Mouse (Mus musculus): ENCODE data around the gene Baiap2l2.

The Baiap2l2 gene

GRCm38 (mm10) chr15:79285399-79285798, at the start of gene Baiap2l2:
TSS of gene Baiap2l2 (minus strand) at chr15:79285537.
- no peak for DNase-seq (ENCODE audit: low spot score)

GRCm38 (mm10) chr15:79333409-79333808, 48.1 kb upstream of the Baiap2l2 start:
- peak; percentile 77 for DNase-seq (ENCODE audit: low spot score)

GRCm38 (mm10) chr15:79330521-79330920, 45.2 kb upstream of the Baiap2l2 start:
- no peak for DNase-seq (ENCODE audit: low spot score)

DNA sequence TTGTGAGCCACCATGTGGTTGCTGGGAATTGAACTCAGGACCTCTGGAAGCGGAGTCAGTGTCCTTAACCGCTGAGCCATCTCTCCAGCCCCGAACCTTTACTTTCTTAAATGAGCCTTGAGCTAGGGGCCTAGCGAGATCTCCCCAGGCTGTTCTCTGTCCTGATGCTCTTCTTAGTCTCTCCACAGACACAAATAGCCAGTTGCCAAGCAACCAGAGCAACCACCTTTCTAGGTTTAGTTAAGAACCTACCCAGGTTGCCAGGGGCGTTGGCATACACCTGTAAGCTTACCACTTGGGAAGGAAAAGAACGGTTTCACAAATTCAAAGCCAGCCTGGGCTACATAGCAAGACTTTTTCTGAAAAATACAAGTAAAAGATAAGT, 44.6 kb upstream of the Baiap2l2 start:
- DNase-seq (ENCODE audit: low spot score): peak; percentile 37

- no peak for DNase-seq (ENCODE audit: low spot score)
Measured at GRCm38 (mm10) chr15:79329346-79329978, 44.1 kb upstream of the Baiap2l2 start.

GRCm38 (mm10) chr15:79328939-79329275, 43.6 kb upstream of the Baiap2l2 start:
- peak; percentile 46 for DNase-seq (ENCODE audit: low spot score)

GRCm38 (mm10) chr15:79328058-79328938, 43.0 kb upstream of the Baiap2l2 start, which contains the start of gene Pla2g6:
TSS of gene Pla2g6 (minus strand) at chr15:79328390.
- peak; percentile 100 for DNase-seq (ENCODE audit: low spot score)

- peak; percentile 86 for DNase-seq (ENCODE audit: low spot score)
Measured at GRCm38 (mm10) chr15:79326971-79327961, 41.9 kb upstream of the Baiap2l2 start.

DNA sequence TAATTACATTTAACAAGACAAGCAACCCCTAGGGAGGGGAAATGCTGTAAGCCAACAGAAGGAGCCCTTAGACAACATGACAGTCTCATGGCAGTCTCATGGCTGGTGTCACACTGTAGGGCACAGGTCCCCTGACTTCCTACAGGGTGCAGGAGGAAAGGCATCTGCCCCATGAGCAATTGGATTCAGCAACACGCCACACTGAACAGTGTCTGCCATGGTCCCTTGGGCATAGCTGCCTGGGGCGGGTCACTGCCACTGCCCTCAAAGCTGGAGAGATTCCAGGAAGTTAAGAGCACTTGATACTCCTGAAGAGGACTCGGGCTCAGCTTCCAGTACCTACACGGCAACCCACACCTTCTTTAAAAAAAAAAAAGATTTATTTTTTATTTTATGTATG, 40.9 kb upstream of the Baiap2l2 start:
- peak; percentile 70 for DNase-seq (ENCODE audit: low spot score)

- no peak for DNase-seq (ENCODE audit: low spot score)
Measured at GRCm38 (mm10) chr15:79325742-79326141, 40.4 kb upstream of the Baiap2l2 start.

GRCm38 (mm10) chr15:79324373-79324772, 39.0 kb upstream of the Baiap2l2 start:
- no peak for DNase-seq (ENCODE audit: low spot score)

GRCm38 (mm10) chr15:79323791-79324155, 38.4 kb upstream of the Baiap2l2 start:
- no peak for DNase-seq (ENCODE audit: low spot score)

DNA sequence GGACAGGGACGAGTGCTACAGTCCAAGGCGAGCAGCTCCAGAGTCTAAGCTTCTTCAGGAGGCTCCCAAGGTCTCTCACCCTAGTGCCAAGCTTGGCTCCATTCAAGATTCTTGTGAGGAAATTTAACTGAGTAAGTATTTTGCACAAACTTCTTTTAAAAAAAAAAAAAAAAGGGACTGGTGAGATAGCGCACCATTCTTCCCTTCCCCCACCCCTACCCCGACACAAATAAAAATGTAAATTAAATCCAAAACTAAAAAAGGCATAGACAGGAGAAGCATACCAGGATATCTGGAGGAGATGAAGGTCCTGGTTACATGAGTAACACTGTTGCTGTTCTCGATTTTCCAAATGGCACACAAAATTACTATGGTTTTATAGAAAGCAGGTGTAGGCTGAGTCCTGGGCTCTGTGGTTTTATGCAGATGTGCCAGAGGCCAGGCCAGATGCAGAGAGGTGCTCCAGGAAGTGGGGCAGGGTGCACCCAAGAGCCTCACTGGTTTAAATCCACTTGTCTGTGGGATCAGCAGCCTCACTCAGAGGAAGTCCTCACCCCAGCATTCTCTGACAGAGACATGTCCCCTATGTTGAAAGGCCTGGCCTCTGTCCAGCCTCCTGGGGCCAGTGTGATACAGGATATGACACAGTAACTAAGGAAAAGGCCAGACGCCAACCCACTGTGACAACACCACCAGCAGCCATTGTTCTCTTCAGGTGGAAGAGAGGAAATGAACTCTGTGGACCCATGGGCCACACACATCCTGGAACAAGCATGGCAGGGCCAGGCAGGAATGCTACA, 37.9 kb upstream of the Baiap2l2 start:
- DNase-seq (ENCODE audit: low spot score): no peak

DNA sequence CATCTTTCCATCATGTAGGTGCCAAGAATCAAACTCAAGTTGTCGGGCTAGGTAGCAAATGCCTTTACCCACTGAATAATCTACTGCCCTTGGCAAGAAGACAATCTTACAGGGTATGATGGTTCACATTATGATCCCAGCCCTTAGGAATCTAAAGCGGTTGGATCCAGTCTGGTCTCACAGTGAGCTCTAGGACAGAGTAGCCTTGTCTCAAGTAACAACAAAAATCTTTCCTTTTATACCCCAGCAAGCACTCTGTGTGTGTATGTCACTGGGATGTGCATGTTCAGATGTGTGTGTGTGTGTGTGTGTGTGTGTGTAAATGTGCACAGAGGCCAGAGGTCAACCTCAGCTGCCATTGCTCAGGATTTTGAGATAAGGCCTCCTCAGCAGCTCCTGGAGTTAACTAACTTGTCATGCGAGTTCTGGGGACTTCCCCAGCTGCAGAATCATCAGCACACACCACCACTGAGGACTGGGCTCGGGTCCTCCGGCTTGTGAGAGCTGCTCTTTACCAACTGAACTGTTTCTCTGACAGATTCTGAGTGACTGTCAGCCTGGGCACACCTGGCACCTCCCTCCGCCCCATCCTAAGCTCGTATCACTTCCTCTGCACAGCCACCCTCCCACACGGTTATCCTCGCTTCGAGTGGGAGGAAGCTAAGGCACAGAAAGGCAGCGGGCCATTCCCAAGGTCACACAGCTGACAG, 37.1 kb upstream of the Baiap2l2 start:
- DNase-seq (ENCODE audit: low spot score): no peak

DNA sequence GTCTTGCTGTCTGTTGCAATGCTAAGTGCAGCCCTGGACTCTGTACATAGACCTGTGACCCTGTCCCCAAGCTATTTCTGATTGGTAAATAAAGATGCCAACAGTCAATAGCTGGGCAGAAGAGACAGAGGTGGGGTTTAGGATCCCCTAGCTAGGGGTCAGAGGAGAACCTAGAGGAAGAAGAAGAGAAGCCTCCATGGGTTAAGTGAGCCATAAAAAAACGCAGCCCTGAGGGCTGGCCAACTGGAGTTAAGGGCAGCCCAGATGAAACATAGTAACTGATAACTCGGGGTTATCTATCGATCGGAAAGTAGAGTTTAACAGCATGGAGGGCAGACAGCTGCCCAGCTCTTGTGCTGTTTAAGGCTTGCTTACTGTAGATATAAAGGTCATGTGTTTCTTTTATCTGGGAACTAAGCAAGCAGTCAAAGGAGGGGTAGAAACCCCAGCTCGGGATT, 36.4 kb upstream of the Baiap2l2 start:
- no peak for DNase-seq (ENCODE audit: low spot score)

DNA sequence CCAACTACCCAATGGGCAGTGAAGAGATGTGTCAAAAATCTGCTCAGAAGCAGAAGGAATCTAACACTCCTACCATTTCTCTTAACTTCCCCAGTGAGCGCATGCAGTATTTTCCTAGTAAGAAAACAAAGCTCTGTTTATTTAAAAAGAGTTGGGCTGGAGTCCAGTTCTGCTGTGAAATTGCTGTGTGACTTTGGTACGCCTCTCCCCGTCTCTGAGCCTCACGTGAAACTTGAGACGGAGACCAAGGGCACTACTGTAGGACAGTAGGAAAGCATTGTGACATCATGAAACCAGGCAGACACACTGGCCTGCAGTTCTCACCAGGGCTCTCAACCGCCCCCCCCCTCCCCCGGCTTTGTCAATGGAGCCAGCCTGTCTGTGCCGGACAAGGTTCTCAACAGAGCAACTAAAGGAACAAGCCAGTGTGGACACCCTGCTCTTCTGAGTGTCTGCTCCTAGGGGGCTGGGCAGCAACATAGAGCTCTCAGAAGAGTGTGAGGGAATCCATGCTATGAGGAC, 28.6 kb upstream of the Baiap2l2 start:
- DNase-seq (ENCODE audit: low spot score): no peak

DNA sequence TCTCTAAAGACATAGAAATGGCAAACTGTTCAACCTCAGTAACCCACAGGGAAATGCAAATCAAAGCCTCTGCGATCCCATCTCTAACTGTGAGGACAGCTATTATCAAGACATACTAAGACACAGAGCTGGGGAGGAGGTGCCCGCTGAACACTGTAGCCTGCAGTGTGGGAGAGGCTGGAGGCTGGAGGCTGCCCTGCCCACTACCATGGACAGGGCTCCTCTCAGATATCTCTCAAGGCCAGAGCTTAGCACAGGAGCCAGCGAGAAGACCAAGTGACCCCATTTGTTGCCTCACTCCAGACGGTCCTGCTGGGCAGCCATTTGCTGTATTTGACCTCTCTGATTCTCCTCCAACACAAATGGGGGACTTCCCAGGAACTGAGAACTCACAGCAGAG, 22.5 kb upstream of the Baiap2l2 start:
- no peak for DNase-seq (ENCODE audit: low spot score)

DNA sequence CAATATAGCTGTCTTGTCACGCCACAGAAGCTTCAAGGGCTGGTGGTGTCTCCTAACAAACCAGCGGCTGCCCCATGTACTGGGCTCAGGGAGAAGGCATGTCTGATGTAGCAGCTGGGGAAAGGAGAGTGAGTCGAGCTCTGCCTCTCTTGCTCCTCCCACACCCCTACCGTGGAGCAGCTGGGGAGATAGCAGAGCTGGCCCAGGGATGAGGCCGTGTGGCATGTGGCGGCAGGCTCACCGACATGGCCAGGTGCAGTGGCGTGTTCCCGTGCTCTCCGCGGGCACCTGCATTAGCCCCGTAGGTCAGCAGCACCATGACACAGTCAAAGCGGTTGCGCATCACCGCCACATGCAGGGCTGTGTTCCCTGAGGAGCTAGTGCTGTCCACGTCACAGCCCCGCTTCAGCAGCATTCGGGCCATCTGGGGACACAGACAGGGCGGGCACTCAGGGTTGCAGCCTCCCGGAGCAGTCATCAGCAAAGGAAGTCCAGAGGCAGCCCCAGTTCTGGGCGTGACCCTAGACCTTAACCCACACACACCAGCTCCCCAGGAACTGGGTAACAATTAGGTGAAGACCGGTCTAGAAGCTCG, 20.8 kb upstream of the Baiap2l2 start:
- no peak for DNase-seq (ENCODE audit: low spot score)

- DNase-seq (ENCODE audit: low spot score): no peak
Measured at GRCm38 (mm10) chr15:79304832-79305231, 19.5 kb upstream of the Baiap2l2 start.

GRCm38 (mm10) chr15:79303725-79304124, 18.4 kb upstream of the Baiap2l2 start:
- DNase-seq (ENCODE audit: low spot score): no peak

Measured in MN1 (cell line).